Mouse (Mus musculus) heart, embryonic 10.5 days (tissue): Measurements from ENCODE around the gene Dync1h1. TPM values are rescaled to one million over a fixed set of nuclear protein-coding genes. Genes with fewer than 3 reads are reported as not detected.

ENCODE experiments used
- microRNA-seq: library from miRNA; unstranded; fragments of <30 nt; microRNA quantifications from one replicate; pipeline ENCODE4, GENCODE M21; 2017
- polyA plus RNA-seq: library from polyadenylated mRNA; unstranded; fragments of >200 nt; fragmentation: Nextera tagmentation; extraction: Ambion mirVana; gene quantifications from 2 replicates; pipeline ENCODE4 v1.2.1, GENCODE M21; 2016

Gene Dync1h1
- polyA plus RNA-seq, 1 experiment from 2014 or later, result 51.6 TPM

Small RNA genes within 50 kb of the gene (microRNA-seq; reads per million reads assigned to microRNA genes)
- gene Gm27299, result not detected

Other genes with a start within 250 kb of the Dync1h1 start
- 136 and 146 TPM in 2 replicates for gene Ppp2r5c, start 154.3 kb upstream of the Dync1h1 start, polyA plus RNA-seq
- gene 1700001K19Rik, start 81.2 kb downstream of the Dync1h1 start, polyA plus RNA-seq, result 0.15 TPM in 1 of 2 replicates, not detected in the other
- 620 and 1,082 TPM in 2 replicates for gene Hsp90aa1, start 101.3 kb downstream of the Dync1h1 start, polyA plus RNA-seq
- 15.4 and 21.6 TPM in 2 replicates for gene Wdr20, start 136.5 kb downstream of the Dync1h1 start, polyA plus RNA-seq
- gene Mok, start 239.5 kb downstream of the Dync1h1 start, polyA plus RNA-seq, result 3.8 and 4.3 TPM in 2 replicates
- 4.6 and 6.1 TPM in 2 replicates for gene Zfp839, start 248.8 kb downstream of the Dync1h1 start, polyA plus RNA-seq